In genomic region chr13:113121326-113121725, GRCm38 (mm10) we compare ENCODE assay signal across 24 mouse cellular contexts. TPM values are rescaled to one million over a fixed set of nuclear protein-coding genes. Genes with fewer than 3 reads are reported as not detected.
DNase-seq lines count a peak whose midpoint lies in the region; ATAC-seq and TF ChIP-seq lines count a peak whose summit lies in the region.
"Had no signal": no experiment of that assay in that cellular context is flagged by ENCODE, and none has a peak within 500 bp of the region (broad histone marks: within the 10 kb centered on the region; RNA-seq: fewer than 3 reads in every experiment).

No protein-coding gene starts in this region.

- H3K27ac ChIP-seq in heart, embryonic 10.5 days = no peak overlapping the region
- H3K27ac ChIP-seq in intestine, embryonic 14.5 days (ENCODE audit: low read depth) = no peak overlapping the region
- no peak overlapping the region for H3K27ac ChIP-seq in intestine, postnatal 0 days (ENCODE audit: low read depth, low read length)
- H3K27ac ChIP-seq in testis, adult 2 months (ENCODE audit: control insufficient read depth, insufficient read depth, low read depth, low read length) = no peak overlapping the region

- TF ChIP-seq CTCF in intestine, postnatal 0 days (IDR thresholded peaks at IDR 0.05; ENCODE audit: low read depth) = no peak
- no peak for TF ChIP-seq CTCF in testis, adult 2 months (IDR thresholded peaks at IDR 0.05; ENCODE audit: control insufficient read depth, insufficient read depth, insufficient replicate concordance, low read depth, low read length)

- no peak overlapping the region for H3K9ac ChIP-seq in intestine, embryonic 14.5 days (ENCODE audit: low read length)
- H3K9ac ChIP-seq in intestine, postnatal 0 days (ENCODE audit: low read depth, low read length) = no peak overlapping the region

- no peaks in the 10 kb centered on the region for H3K9me3 ChIP-seq in heart, embryonic 10.5 days
- H3K9me3 ChIP-seq in intestine, embryonic 14.5 days (ENCODE audit: control insufficient read depth, low read length) = no peaks in the 10 kb centered on the region
- H3K9me3 ChIP-seq in intestine, postnatal 0 days (ENCODE audit: control insufficient read depth) = no peaks in the 10 kb centered on the region
- H3K9me3 ChIP-seq: G1E had no signal

- no peak overlapping the region for H3K4me2 ChIP-seq in intestine, embryonic 14.5 days (ENCODE audit: low read length)
- H3K4me2 ChIP-seq in intestine, postnatal 0 days (replicated peaks; ENCODE audit: low read depth) = no peak overlapping the region

- WGBS in heart, embryonic 10.5 days = 86% methylated on average over 14 of the region's 14 CpGs
- WGBS in intestine, embryonic 14.5 days = 88% methylated on average over 14 of the region's 14 CpGs
- WGBS in intestine, postnatal 0 days = 89% methylated on average over 14 of the region's 14 CpGs

- H3K4me3 ChIP-seq in heart, embryonic 10.5 days = no peak overlapping the region
- no peak overlapping the region for H3K4me3 ChIP-seq in intestine, embryonic 14.5 days (ENCODE audit: low read depth, low read length)
- H3K4me3 ChIP-seq in intestine, postnatal 0 days (ENCODE audit: low read depth, low read length) = no peak overlapping the region
- peak overlapping the region; percentile 20; the same call in 1 of the 2 replicates for H3K4me3 ChIP-seq in testis, adult 2 months (ENCODE audit: control insufficient read depth, low read depth, low read length)

- peak; percentile 54 for DNase-seq in heart, adult 11 months
- no peak for DNase-seq in heart, postnatal 14 days
- peak; percentile 51 for DNase-seq in heart, embryonic 10.5 days (ENCODE audit: low spot score)
- DNase-seq in heart, postnatal 4 days = no peak
- DNase-seq in intestine, embryonic 14.5 days (ENCODE audit: low spot score) = peak; percentile 10
- no peak for DNase-seq in testis, postnatal 14 days (ENCODE audit: low spot score)
- DNase-seq: adrenal gland, adult 2 months; adrenal gland, adult 8-10 months; adrenal gland, postnatal 10 days; adrenal gland, postnatal 14 days; adrenal gland, postnatal 25 days; adrenal gland, postnatal 36 days; B cell, adult 2 months; cerebellum, adult 11 months; cerebellum, adult 11-12 months had no signal

- H3K36me3 ChIP-seq in heart, embryonic 10.5 days = no peaks in the 10 kb centered on the region
- no peaks in the 10 kb centered on the region for H3K36me3 ChIP-seq in intestine, embryonic 14.5 days (ENCODE audit: control insufficient read depth, insufficient read depth, low read length)
- H3K36me3 ChIP-seq in intestine, postnatal 0 days (ENCODE audit: control insufficient read depth, insufficient read depth) = no peaks in the 10 kb centered on the region
- H3K36me3 ChIP-seq in testis, adult 2 months (ENCODE audit: control insufficient read depth, insufficient read depth, low read length) = no peaks in the 10 kb centered on the region
- H3K36me3 ChIP-seq: G1E had no signal

- intact Hi-C loops in heart, postnatal 14 days (cut with DNase I) = no loop called here

- no peak for TF ChIP-seq POLR2A in testis, adult 2 months (IDR thresholded peaks at IDR 0.05; ENCODE audit: control insufficient read depth, low read depth, low read length)

- no peaks in the 10 kb centered on the region for H3K27me3 ChIP-seq in heart, embryonic 10.5 days (ENCODE audit: insufficient read depth, poor library complexity, severe bottlenecking)
- no peaks in the 10 kb centered on the region for H3K27me3 ChIP-seq in intestine, embryonic 14.5 days (replicated peaks; ENCODE audit: control insufficient read depth, insufficient read depth, low read length)
- H3K27me3 ChIP-seq in intestine, postnatal 0 days (replicated peaks; ENCODE audit: control insufficient read depth, insufficient read depth, low read length) = no peaks in the 10 kb centered on the region
- H3K27me3 ChIP-seq in testis, adult 2 months (ENCODE audit: control insufficient read depth, insufficient read depth, low read length) = no peaks in the 10 kb centered on the region
- H3K27me3 ChIP-seq: CH12.LX had no signal

- H3K4me1 ChIP-seq in heart, embryonic 10.5 days = no peaks in the 10 kb centered on the region
- H3K4me1 ChIP-seq in intestine, embryonic 14.5 days (replicated peaks; ENCODE audit: control insufficient read depth, insufficient read depth, low read length) = no peaks in the 10 kb centered on the region
- H3K4me1 ChIP-seq in intestine, postnatal 0 days (replicated peaks; ENCODE audit: control insufficient read depth, insufficient read depth, low read length) = no peaks in the 10 kb centered on the region
- peaks cover 2% of the 10 kb centered on the region; the same call in 1 of the 2 replicates for H3K4me1 ChIP-seq in testis, adult 2 months (ENCODE audit: control insufficient read depth, insufficient read depth, low read length)

- ATAC-seq in intestine, embryonic 14.5 days (replicated peaks; ENCODE audit: low FRiP score, low TSS enrichment, low read depth) = no peak
- no peak for ATAC-seq in intestine, postnatal 0 days
- ATAC-seq: Patski had no signal

RNA-seq across cellular contexts. Expression of gene Gzma, which starts 20.5 kb away (rescaled TPM):
- total RNA-seq in heart, postnatal 14 days (2021) = 1 to 10 TPM in 1 of 2 experiments, not detected in 1; 6.1 TPM
- not detected in 2 replicates for polyA plus RNA-seq in heart, embryonic 10.5 days (2016; fragmentation: Nextera tagmentation; extraction: Ambion mirVana)
- not detected for total RNA-seq in heart, postnatal 4 days (2021)
- polyA plus RNA-seq in intestine, embryonic 14.5 days (2014; fragmentation: Nextera tagmentation; extraction: Ambion mirVana) = 0.62 and 0.77 TPM in 2 replicates
- 4.2 and 4.9 TPM in 2 replicates for polyA plus RNA-seq in intestine, postnatal 0 days (2015; fragmentation: Nextera tagmentation; extraction: Ambion mirVana)
- 0.16 TPM in 1 of 2 replicates, not detected in the other for polyA plus RNA-seq in testis, adult 2 months (2012; rRNA removed)
- total RNA-seq: adrenal gland, postnatal 25 days; CH12.LX; ES-E14; G1E; MEL had no signal
- polyA plus RNA-seq: brain, embryonic 14.5 days; C2C12; G1E; Patski had no signal

Comparison
In these comparisons a context has a peak if more than half of its experiments do, and no peak if none do; other contexts are left out.
1. DNase-seq: peak in heart, adult 11 months (single experiment), heart, embryonic 10.5 days (single experiment) and intestine, embryonic 14.5 days (single experiment); none in heart, postnatal 14 days (0 of 2), heart, postnatal 4 days (single experiment) and testis, postnatal 14 days (single experiment).